ENCODE assay signal across 8 mouse cellular contexts in genomic region chr13:112771447-112772208, GRCm38 (mm10). TPM values are rescaled to one million over a fixed set of nuclear protein-coding genes. Genes with fewer than 3 reads are reported as not detected.
A peak's percentile ranks its signal among the peaks of the same experiment; 100 is the strongest.
DNase-seq lines count a peak whose midpoint lies in the region; ATAC-seq lines count a peak whose summit lies in the region.

No protein-coding gene starts in this region.

- H3K27ac ChIP-seq in limb, embryonic 12.5 days, result 0 out of 2 replicates have a peak overlapping the region, but pooled peaks have one; percentile 53
- no peak overlapping the region for H3K27ac ChIP-seq in limb, embryonic 10.5 days
- H3K27ac ChIP-seq in intestine, embryonic 14.5 days (ENCODE audit: low read depth), result 0 out of 2 replicates have a peak overlapping the region, but pooled peaks have one; percentile 9
- H3K27ac ChIP-seq in forebrain, embryonic 13.5 days, result no peak overlapping the region

- H3K4me3 ChIP-seq in limb, embryonic 12.5 days (replicated peaks), result no peak overlapping the region
- no peak overlapping the region for H3K4me3 ChIP-seq in limb, embryonic 10.5 days
- H3K4me3 ChIP-seq in intestine, embryonic 14.5 days (ENCODE audit: low read depth, low read length), result no peak overlapping the region
- H3K4me3 ChIP-seq in forebrain, embryonic 13.5 days, result no peak overlapping the region

- H3K4me2 ChIP-seq in limb, embryonic 12.5 days, result no peak overlapping the region
- 0 out of 2 replicates have a peak overlapping the region, but pooled peaks have one; percentile 6 for H3K4me2 ChIP-seq in intestine, embryonic 14.5 days (ENCODE audit: low read length)
- H3K4me2 ChIP-seq in forebrain, embryonic 13.5 days, result no peak overlapping the region

- WGBS in limb, embryonic 12.5 days, result 49% methylated on average over 15 of the region's 15 CpGs
- WGBS in limb, embryonic 10.5 days, result 53% methylated on average over 15 of the region's 15 CpGs
- 44% methylated on average over 15 of the region's 15 CpGs for whole genome bisulfite sequencing in intestine, embryonic 14.5 days
- WGBS in forebrain, embryonic 13.5 days, result 52% methylated on average over 15 of the region's 15 CpGs

- H3K27me3 ChIP-seq in limb, embryonic 12.5 days, result no peaks in the 10 kb centered on the region
- H3K27me3 ChIP-seq in limb, embryonic 10.5 days (ENCODE audit: low read depth, poor library complexity, severe bottlenecking), result no peaks in the 10 kb centered on the region
- no peaks in the 10 kb centered on the region for H3K27me3 ChIP-seq in intestine, embryonic 14.5 days (replicated peaks; ENCODE audit: control insufficient read depth, insufficient read depth, low read length)
- no peaks in the 10 kb centered on the region for H3K27me3 ChIP-seq in forebrain, embryonic 13.5 days

- no peak for DNase-seq in limb, embryonic 10.5 days (ENCODE audit: low spot score)
- peak; percentile 59 for DNase-seq in adrenal gland, postnatal 10 days
- no peak for DNase-seq in intestine, embryonic 14.5 days (ENCODE audit: low spot score)
- DNase-seq in lung, postnatal 25 days (ENCODE audit: low spot score), result peak; percentile 73
- DNase-seq in cerebellum, adult 11 months, result no peak
- no peak for DNase-seq in embryo, embryonic 10.5 days (ENCODE audit: low spot score)

- H3K36me3 ChIP-seq in limb, embryonic 12.5 days, result no peaks in the 10 kb centered on the region
- H3K36me3 ChIP-seq in limb, embryonic 10.5 days, result no peaks in the 10 kb centered on the region
- H3K36me3 ChIP-seq in intestine, embryonic 14.5 days (ENCODE audit: control insufficient read depth, insufficient read depth, low read length), result no peaks in the 10 kb centered on the region
- H3K36me3 ChIP-seq in forebrain, embryonic 13.5 days (ENCODE audit: poor library complexity, severe bottlenecking), result peaks cover 2% of the 10 kb centered on the region; the same call in 1 of the 2 replicates

- peaks cover 14% of the 10 kb centered on the region for H3K9me3 ChIP-seq in limb, embryonic 12.5 days
- H3K9me3 ChIP-seq in limb, embryonic 10.5 days (replicated peaks), result 0 out of 2 replicates have a peak, but pooled peaks cover 11% of the 10 kb centered on the region
- H3K9me3 ChIP-seq in intestine, embryonic 14.5 days (ENCODE audit: control insufficient read depth, low read length), result peaks cover 10% of the 10 kb centered on the region
- peaks cover 12% of the 10 kb centered on the region for H3K9me3 ChIP-seq in forebrain, embryonic 13.5 days (replicated peaks)

- peaks cover 12% of the 10 kb centered on the region; the same call in 1 of the 2 replicates for H3K4me1 ChIP-seq in limb, embryonic 12.5 days (replicated peaks)
- peaks cover 14% of the 10 kb centered on the region for H3K4me1 ChIP-seq in limb, embryonic 10.5 days
- peaks cover 7% of the 10 kb centered on the region; the same call in 1 of the 2 replicates for H3K4me1 ChIP-seq in intestine, embryonic 14.5 days (replicated peaks; ENCODE audit: control insufficient read depth, insufficient read depth, low read length)
- H3K4me1 ChIP-seq in forebrain, embryonic 13.5 days, result peaks cover 7% of the 10 kb centered on the region

- H3K9ac ChIP-seq in limb, embryonic 12.5 days (replicated peaks), result no peak overlapping the region
- H3K9ac ChIP-seq in intestine, embryonic 14.5 days (ENCODE audit: low read length), result no peak overlapping the region
- no peak overlapping the region for H3K9ac ChIP-seq in forebrain, embryonic 13.5 days

- ATAC-seq in limb, embryonic 12.5 days (ENCODE audit: insufficient number of reproducible peaks, insufficient read depth, low FRiP score, low TSS enrichment, low read depth), result no peak
- ATAC-seq in intestine, embryonic 14.5 days (replicated peaks; ENCODE audit: low FRiP score, low TSS enrichment, low read depth), result no peak
- no peak for ATAC-seq in forebrain, embryonic 13.5 days

RNA-seq across cellular contexts. Expression of gene Plpp1, which starts 29.0 kb away (rescaled TPM):
- polyA plus RNA-seq in limb, embryonic 12.5 days (2016; fragmentation: Nextera tagmentation; extraction: Ambion mirVana), result 31.5 and 34.0 TPM in 2 replicates
- polyA plus RNA-seq in limb, embryonic 10.5 days (2016; fragmentation: Nextera tagmentation; extraction: Ambion mirVana), result 17.6 and 22.5 TPM in 2 replicates
- total RNA-seq in adrenal gland, postnatal 10 days (2021), result 100 to 1,000 TPM; 137 to 155 TPM
- 77.6 and 83.4 TPM in 2 replicates for polyA plus RNA-seq in intestine, embryonic 14.5 days (2014; fragmentation: Nextera tagmentation; extraction: Ambion mirVana)
- polyA plus RNA-seq in forebrain, embryonic 13.5 days (2015; fragmentation: Nextera tagmentation; extraction: Ambion mirVana), result 20.6 and 27.0 TPM in 2 replicates

Comparison
In these comparisons a context has a peak if more than half of its experiments do, and no peak if none do; other contexts are left out.
1. H3K27ac ChIP-seq: peak in limb, embryonic 12.5 days (single experiment) and intestine, embryonic 14.5 days (single experiment); none in limb, embryonic 10.5 days (single experiment) and forebrain, embryonic 13.5 days (single experiment).
2. DNase-seq: peak in adrenal gland, postnatal 10 days (single experiment) and lung, postnatal 25 days (single experiment); none in limb, embryonic 10.5 days (single experiment), intestine, embryonic 14.5 days (single experiment), cerebellum, adult 11 months (single experiment) and embryo, embryonic 10.5 days (single experiment).